Mouse (Mus musculus) liver, embryonic 15.5 days (tissue): Measurements from ENCODE around the gene Pi4ka. TPM values are rescaled to one million over a fixed set of nuclear protein-coding genes. Genes with fewer than 3 reads are reported as not detected.

Source experiments
- ATAC-seq: fragments of 200-750 bp; cut with Nextera tagmentation; 2 replicates; pipeline ENCODE4 v1.8.0; 2017; ENCODE audit warnings: moderate number of reproducible peaks, mild to moderate bottlenecking, moderate library complexity; ENCODE audit not compliant: insufficient read depth
- H3K27ac ChIP-seq: fragments of 300-500 bp; sonication (generic); replicated peaks from 2 replicates; pipeline ENCODE4 v1.5.1; 2015; ENCODE audit warnings: mild to moderate bottlenecking, inconsistent platforms
- H3K27me3 ChIP-seq: fragments of 300-500 bp; sonication (generic); 2 replicates; pipeline ENCODE4 v1.6.1; 2015; ENCODE audit warnings: mild to moderate bottlenecking, inconsistent platforms
- H3K36me3 ChIP-seq: fragments of 300-500 bp; sonication (generic); replicated peaks from 2 replicates; pipeline ENCODE4 v1.6.1; 2015; ENCODE audit warnings: moderate library complexity, mild to moderate bottlenecking, inconsistent platforms
- H3K4me1 ChIP-seq: fragments of 300-500 bp; sonication (generic); replicated peaks from 2 replicates; pipeline ENCODE4 v1.6.1; 2015; ENCODE audit warnings: inconsistent platforms
- H3K4me2 ChIP-seq: fragments of 300-500 bp; sonication (generic); 2 replicates; pipeline ENCODE4 v1.6.1; 2015; ENCODE audit warnings: moderate library complexity, mild to moderate bottlenecking, inconsistent platforms
- H3K4me3 ChIP-seq: fragments of 300-500 bp; sonication (generic); replicated peaks from 2 replicates; pipeline ENCODE4 v1.5.1; 2015; ENCODE audit warnings: mild to moderate bottlenecking, inconsistent platforms
- H3K9ac ChIP-seq: fragments of 300-500 bp; sonication (generic); 2 replicates; pipeline ENCODE4 v1.6.1; 2015; ENCODE audit warnings: moderate library complexity, mild to moderate bottlenecking, inconsistent platforms
- H3K9me3 ChIP-seq: fragments of 300-500 bp; sonication (generic); replicated peaks from 2 replicates; pipeline ENCODE4 v1.6.1; 2016; ENCODE audit warnings: inconsistent platforms
- WGBS: fragments of 180-500 bp; shearing (Covaris S2); methylation state at CpG from one replicate; pipeline ENCODE4 v1.1.7; 2015; ENCODE audit warnings: mixed read lengths; ENCODE audit not compliant: insufficient replicate concordance; 5-methylcytosine and 5-hydroxymethylcytosine counted together
- polyA plus RNA-seq: library from polyadenylated mRNA; unstranded; fragments of >200 nt; fragmentation: Nextera tagmentation; extraction: Ambion mirVana; gene quantifications from 2 replicates; pipeline ENCODE4 v1.2.1, GENCODE M21; 2015

Pi4ka gene
- polyA plus RNA-seq, 1 experiment from 2014 or later: 12.0 TPM

GRCm38 (mm10) chr16:17336089-17336488 lies 70.0 kb downstream of the Pi4ka start:
- Histone ChIP-seq H3K4me1 (no peaks in the 10 kb centered on the region; the same call in 1 of the 2 replicates), H3K36me3 (peaks cover 15% of the 10 kb centered on the region; the same call in 1 of the 2 replicates), H3K4me3 (no peak overlapping the region), H3K27ac (no peak overlapping the region), H3K9ac (no peak overlapping the region), H3K4me2 (no peak overlapping the region; the same call in 1 of the 2 replicates), H3K9me3 (no peaks in the 10 kb centered on the region), H3K27me3 (no peaks in the 10 kb centered on the region)
- no peak for ATAC-seq
- WGBS: 29% methylated on average over 1 of the region's 1 CpGs

DNA sequence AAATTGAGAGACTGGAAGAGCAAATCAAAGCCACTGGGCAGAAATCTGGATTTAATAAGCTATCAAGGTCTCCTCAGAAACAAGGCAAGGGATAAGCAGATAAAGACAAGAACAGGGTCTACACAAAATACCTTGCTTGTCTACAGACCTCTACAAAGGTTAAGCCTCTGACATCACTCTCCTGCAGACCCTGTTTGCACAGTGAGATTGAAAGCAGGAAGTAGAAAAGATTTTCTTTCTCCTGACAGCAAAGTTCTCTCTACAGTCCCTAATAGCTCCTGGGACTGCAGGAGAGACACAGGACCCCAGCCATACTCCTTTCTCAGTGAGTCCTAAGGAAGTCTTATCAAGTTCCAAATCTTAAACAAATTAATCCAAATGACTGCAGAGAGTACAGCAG lies 71.5 kb downstream of the Pi4ka start:
- Histone ChIP-seq H3K27ac (no peak overlapping the region), H3K4me3 (no peak overlapping the region), H3K27me3 (no peaks in the 10 kb centered on the region), H3K36me3 (peaks cover 10% of the 10 kb centered on the region; the same call in 1 of the 2 replicates), H3K4me1 (no peaks in the 10 kb centered on the region; the same call in 1 of the 2 replicates), H3K9me3 (no peaks in the 10 kb centered on the region), H3K4me2 (no peak overlapping the region), H3K9ac (no peak overlapping the region)
- no peak for ATAC-seq

DNA sequence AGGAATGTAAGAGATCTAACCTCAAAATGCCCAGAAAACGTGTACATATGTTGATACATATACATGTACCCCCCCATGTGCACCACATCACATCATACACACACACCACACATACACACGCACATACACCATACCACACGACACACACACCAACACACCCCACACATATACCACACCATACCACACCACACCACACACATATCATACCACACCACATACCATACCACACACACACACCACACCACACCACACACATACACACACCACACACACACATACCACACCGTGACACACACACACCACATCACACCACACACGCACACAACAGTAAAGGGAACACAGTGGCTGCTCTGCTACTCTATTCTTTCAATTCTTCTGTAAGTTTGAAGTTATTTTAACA lies 74.3 kb downstream of the Pi4ka start:
- no peaks in the 10 kb centered on the region; the same call in 1 of the 2 replicates for H3K4me1 ChIP-seq
- H3K27me3 ChIP-seq: no peaks in the 10 kb centered on the region
- WGBS: 57% methylated on average over 5 of the region's 5 CpGs
- H3K9ac ChIP-seq: no peak overlapping the region
- H3K4me2 ChIP-seq: 0 out of 2 replicates have a peak overlapping the region, but pooled peaks have one; percentile 1
- H3K36me3 ChIP-seq: peaks cover 5% of the 10 kb centered on the region; the same call in 1 of the 2 replicates
- peak overlapping the region; percentile 32 for H3K4me3 ChIP-seq
- no peaks in the 10 kb centered on the region for H3K9me3 ChIP-seq
- ATAC-seq: peak; percentile 30; the same call in 1 of the 2 replicates
- no peak overlapping the region for H3K27ac ChIP-seq

DNA sequence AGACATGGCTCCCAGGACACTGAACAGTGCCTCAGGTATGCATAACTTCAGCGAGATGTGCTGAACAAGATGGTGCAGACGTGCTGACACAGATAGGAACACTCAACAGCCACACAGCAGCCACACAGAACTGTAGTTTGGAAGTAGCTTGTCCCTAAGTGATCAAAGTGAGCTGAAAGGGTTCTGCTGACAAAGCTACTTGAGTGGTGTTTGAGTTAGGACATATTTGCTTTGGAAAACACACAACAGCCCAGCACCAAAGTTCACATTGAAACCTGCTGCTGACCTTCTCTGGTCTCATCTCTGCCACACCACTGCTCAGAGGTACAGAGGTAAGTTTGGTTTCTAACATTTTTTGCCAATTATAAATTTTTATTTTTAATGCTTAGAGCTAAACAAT lies 75.0 kb downstream of the Pi4ka start, which contains the start of gene Serpind1:
Gene Serpind1 (plus strand): TSS at position 256 of the 400 bp plus-strand sequence.
- H3K4me3 ChIP-seq: peak within 1 kb of the TSS; percentile 32
- no peaks in the 10 kb centered on the region for H3K9me3 ChIP-seq
- H3K9ac ChIP-seq: no peak within 1 kb of the TSS
- peak within 1 kb of the TSS; percentile 45; the same call in 1 of the 2 replicates for H3K27ac ChIP-seq
- 55% methylated on average over 2 of the region's 2 CpGs for WGBS
- H3K4me2 ChIP-seq: 0 out of 2 replicates have a peak within 1 kb of the TSS, but pooled peaks have one; percentile 6
- H3K27me3 ChIP-seq: no peaks in the 10 kb centered on the region
- H3K36me3 ChIP-seq: 0 out of 2 replicates have a peak, but pooled peaks cover 4% of the 10 kb centered on the region
- no peaks in the 10 kb centered on the region; the same call in 1 of the 2 replicates for H3K4me1 ChIP-seq
- peak; percentile 71 for ATAC-seq

GRCm38 (mm10) chr16:17329848-17330570 lies 76.1 kb downstream of the Pi4ka start:
- WGBS: 71% methylated on average over 1 of the region's 1 CpGs
- ATAC-seq: no peak
- H3K4me1 ChIP-seq: no peaks in the 10 kb centered on the region; the same call in 1 of the 2 replicates

DNA sequence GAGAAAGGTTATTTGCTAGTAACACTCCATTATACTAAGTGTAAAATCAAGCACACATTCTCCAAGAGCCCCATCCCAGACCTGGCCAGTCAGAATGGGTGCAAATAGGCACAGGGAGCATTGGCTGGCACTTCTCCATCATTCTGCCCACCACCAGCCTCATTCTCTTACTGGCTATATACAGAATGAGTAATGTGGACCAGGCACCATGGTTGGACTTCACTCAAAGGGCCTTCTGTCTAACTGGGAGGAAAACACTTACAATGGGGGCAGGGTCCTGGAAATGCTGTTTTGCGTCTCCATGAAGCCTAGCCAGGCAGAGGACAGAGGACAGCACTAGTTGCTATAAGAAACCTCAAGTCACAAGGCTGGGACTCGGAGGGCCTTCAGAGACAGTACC lies 80.0 kb downstream of the Pi4ka start:
- H3K4me1 ChIP-seq: no peaks in the 10 kb centered on the region
- no peaks in the 10 kb centered on the region for H3K27me3 ChIP-seq
- WGBS: 77% methylated on average over 2 of the region's 2 CpGs
- no peak overlapping the region for H3K4me3 ChIP-seq
- H3K9me3 ChIP-seq: no peaks in the 10 kb centered on the region
- peaks cover 13% of the 10 kb centered on the region for H3K36me3 ChIP-seq
- H3K9ac ChIP-seq: no peak overlapping the region
- no peak overlapping the region for H3K4me2 ChIP-seq
- H3K27ac ChIP-seq: no peak overlapping the region
- ATAC-seq: no peak

More at GRCm38 (mm10) chr16:17329848-17330570, 76.1 kb downstream of the Pi4ka start:
- H3K27ac ChIP-seq: no peak overlapping the region
- no peak overlapping the region for H3K9ac ChIP-seq
- H3K9me3 ChIP-seq: no peaks in the 10 kb centered on the region
- no peaks in the 10 kb centered on the region for H3K27me3 ChIP-seq
- H3K36me3 ChIP-seq: 0 out of 2 replicates have a peak, but pooled peaks cover 4% of the 10 kb centered on the region
- H3K4me2 ChIP-seq: no peak overlapping the region
- no peak overlapping the region for H3K4me3 ChIP-seq

DNA sequence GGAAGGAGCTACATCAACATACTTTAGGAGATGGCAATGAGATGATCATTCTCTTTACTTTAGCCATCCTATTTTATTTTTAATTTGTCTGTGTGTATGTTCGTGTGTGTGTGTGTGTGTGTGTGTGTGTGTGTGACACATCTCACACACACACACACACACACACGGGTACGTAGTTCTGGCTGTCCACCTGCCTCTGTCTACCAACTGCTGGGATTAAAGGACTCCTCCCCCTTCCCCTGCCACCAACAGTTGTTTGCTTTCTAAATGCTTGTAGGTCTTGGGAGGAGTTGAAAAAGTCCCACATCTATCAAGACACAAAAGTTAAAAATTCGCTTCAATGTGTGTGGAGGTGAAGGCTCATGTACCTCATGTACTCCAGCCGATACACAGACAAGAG lies 81.4 kb downstream of the Pi4ka start:
- no peak overlapping the region for H3K4me2 ChIP-seq
- no peak for ATAC-seq
- H3K27me3 ChIP-seq: no peaks in the 10 kb centered on the region
- H3K27ac ChIP-seq: no peak overlapping the region
- H3K9ac ChIP-seq: no peak overlapping the region
- H3K9me3 ChIP-seq: no peaks in the 10 kb centered on the region
- 69% methylated on average over 5 of the region's 5 CpGs for WGBS
- no peaks in the 10 kb centered on the region for H3K4me1 ChIP-seq
- peaks cover 13% of the 10 kb centered on the region for H3K36me3 ChIP-seq
- H3K4me3 ChIP-seq: no peak overlapping the region

GRCm38 (mm10) chr16:17321481-17321880 lies 84.6 kb downstream of the Pi4ka start:
- no peak for ATAC-seq
- Histone ChIP-seq H3K9me3 (no peaks in the 10 kb centered on the region), H3K36me3 (peaks cover 28% of the 10 kb centered on the region), H3K9ac (no peak overlapping the region), H3K4me3 (no peak overlapping the region), H3K27me3 (no peaks in the 10 kb centered on the region), H3K27ac (no peak overlapping the region), H3K4me1 (no peaks in the 10 kb centered on the region), H3K4me2 (no peak overlapping the region)
- 77% methylated on average over 5 of the region's 5 CpGs for WGBS

GRCm38 (mm10) chr16:17316554-17316953 lies 89.6 kb downstream of the Pi4ka start:
- no peak overlapping the region for H3K27ac ChIP-seq
- H3K4me2 ChIP-seq: no peak overlapping the region
- H3K27me3 ChIP-seq: no peaks in the 10 kb centered on the region
- H3K9me3 ChIP-seq: no peaks in the 10 kb centered on the region
- WGBS: 73% methylated on average over 7 of the region's 7 CpGs
- no peak overlapping the region for H3K4me3 ChIP-seq
- no peaks in the 10 kb centered on the region for H3K4me1 ChIP-seq
- no peak overlapping the region for H3K9ac ChIP-seq
- ATAC-seq: no peak
- peaks cover 37% of the 10 kb centered on the region for H3K36me3 ChIP-seq

- H3K27ac ChIP-seq: no peak overlapping the region
- 79% methylated on average over 5 of the region's 5 CpGs for WGBS
- H3K36me3 ChIP-seq: peaks cover 42% of the 10 kb centered on the region
- no peak overlapping the region for H3K4me2 ChIP-seq
- no peaks in the 10 kb centered on the region for H3K27me3 ChIP-seq
- no peak overlapping the region for H3K9ac ChIP-seq
- H3K9me3 ChIP-seq: no peaks in the 10 kb centered on the region
- H3K4me1 ChIP-seq: no peaks in the 10 kb centered on the region
- ATAC-seq: no peak
- no peak overlapping the region for H3K4me3 ChIP-seq
Measured at GRCm38 (mm10) chr16:17312531-17312930, 93.6 kb downstream of the Pi4ka start.

- Histone ChIP-seq H3K36me3 (peaks cover 33% of the 10 kb centered on the region), H3K4me3 (no peak overlapping the region), H3K4me2 (no peak overlapping the region), H3K27ac (no peak overlapping the region), H3K4me1 (no peaks in the 10 kb centered on the region), H3K9ac (no peak overlapping the region), H3K27me3 (no peaks in the 10 kb centered on the region), H3K9me3 (no peaks in the 10 kb centered on the region)
- no peak for ATAC-seq
- WGBS: 83% methylated on average over 10 of the region's 10 CpGs
Measured at GRCm38 (mm10) chr16:17309036-17309435, 97.1 kb downstream of the Pi4ka start.
